Mouse (Mus musculus) megakaryocyte progenitor cell, adult 5-6 weeks (primary cell): Measurements from ENCODE around the gene Rbm28. TPM values are rescaled to one million over a fixed set of nuclear protein-coding genes. Genes with fewer than 3 reads are reported as not detected.
A peak's percentile ranks its signal among the peaks of the same experiment; 100 is the strongest.

Experiments
- ATAC-seq: replicated peaks from 2 replicates; pipeline ENCODE4 v1.8.0; 2016; ENCODE audit warnings: mild to moderate bottlenecking, moderate TSS enrichment, inconsistent platforms; ENCODE audit not compliant: poor library complexity
- total RNA-seq, 2 experiments: library from RNA; stranded (forward) in 1 of 2; stranded (reverse) in 1 of 2; fragments of 157-497, 149-512 nt in 1 of 2; fragments of 200-1000 nt in 1 of 2; gene quantifications; 2 replicates each; pipeline versions ENCODE4 v1.2.3 to v1.2.4; 2015 to 2017

Rbm28 gene
- 46.3 and 59.0 TPM in 2 replicates for total RNA-seq (2015)
- 47.4 and 79.8 TPM in 2 replicates for total RNA-seq (2017)

DNA sequence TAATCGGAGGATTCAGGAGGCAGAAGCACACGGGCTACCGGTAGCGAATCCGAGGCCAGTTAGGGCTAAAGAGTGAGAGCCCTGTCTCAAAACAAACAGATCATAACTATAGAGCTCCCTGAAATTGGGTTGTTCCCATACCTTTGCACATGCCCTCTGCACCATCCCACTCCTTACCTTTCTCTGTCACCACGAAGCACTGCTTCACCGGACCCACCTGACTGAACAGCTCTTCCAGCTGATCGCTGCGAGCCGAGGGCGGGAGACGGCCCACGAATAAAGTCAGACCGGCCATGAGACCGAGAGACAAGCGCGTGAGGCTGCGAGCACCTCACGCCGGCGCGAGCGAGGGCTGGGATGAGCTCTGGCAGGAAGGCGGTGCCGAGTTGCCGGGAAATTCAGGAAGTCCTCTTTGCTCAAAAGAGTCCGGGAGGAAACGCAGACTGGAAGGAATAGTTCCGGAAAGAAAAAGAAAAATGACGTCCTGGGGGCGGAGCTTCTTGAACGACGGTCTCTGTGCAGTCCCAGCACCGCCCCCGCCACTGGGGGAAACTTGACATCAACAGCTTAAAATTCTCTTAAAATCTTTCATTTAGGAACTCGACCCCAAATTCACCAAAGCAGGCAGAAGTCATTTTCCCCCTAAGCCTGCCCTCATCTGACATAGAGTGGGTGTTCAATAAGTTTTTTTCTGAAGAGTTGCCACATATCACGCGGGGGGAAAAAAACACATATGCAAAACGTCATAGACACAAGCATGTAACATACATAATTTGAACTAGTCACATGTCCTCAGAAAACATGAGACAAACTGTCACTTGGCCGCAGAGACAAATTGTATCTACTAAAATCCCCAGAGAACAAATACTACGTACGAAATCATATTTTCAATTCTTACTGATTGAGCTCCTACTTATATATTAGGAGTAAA lies at the start of gene Rbm28:
Gene Rbm28 (minus strand): TSS at position 693 of the 931 bp plus-strand sequence.
- peak; percentile 93 for ATAC-seq

- ATAC-seq: no peak
These were observed 49.4 kb upstream of the Rbm28 start for GRCm38 (mm10) chr6:29214245-29214644.

GRCm38 (mm10) chr6:29213436-29213835 lies 48.6 kb upstream of the Rbm28 start:
- ATAC-seq: no peak

DNA sequence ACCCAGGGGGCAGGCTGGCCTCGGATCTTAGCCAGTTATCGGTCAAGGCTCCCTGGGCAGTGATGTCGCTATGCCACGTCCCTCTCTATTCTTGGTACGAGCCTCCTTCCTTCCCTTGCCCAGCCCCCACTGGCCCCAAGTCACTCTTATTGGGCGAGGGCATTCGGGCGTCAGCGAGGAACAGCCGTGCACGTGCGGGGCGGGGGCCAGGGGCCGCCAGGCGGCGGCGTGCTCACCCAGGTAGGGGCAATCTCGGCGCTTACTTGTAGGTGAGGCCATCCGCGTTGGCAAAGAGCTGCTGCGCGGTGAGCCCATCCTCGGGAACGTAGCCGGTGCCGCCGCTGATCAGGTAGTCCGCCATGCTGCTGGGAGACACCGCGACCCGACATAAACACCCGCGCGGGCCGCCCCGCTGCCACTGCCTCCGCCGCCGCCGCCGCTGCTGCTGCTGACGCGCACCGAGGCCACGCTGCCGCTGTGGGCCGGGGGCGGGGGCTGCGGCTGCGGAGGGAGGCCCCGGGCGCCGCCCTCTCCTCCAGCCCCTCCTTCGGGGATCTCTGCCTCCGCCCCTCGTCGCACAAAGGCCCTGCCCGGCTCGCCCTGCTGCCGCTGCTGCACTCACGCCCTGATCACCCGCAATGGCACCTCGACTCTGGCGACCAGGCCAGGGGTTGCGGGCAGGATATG lies 47.1 kb upstream of the Rbm28 start:
- ATAC-seq: peak; percentile 71

- ATAC-seq: no peak
These were observed 46.3 kb upstream of the Rbm28 start for GRCm38 (mm10) chr6:29211146-29211545.

GRCm38 (mm10) chr6:29210231-29210936 lies 45.6 kb upstream of the Rbm28 start:
- ATAC-seq: no peak

- no peak for ATAC-seq
These were observed 43.4 kb upstream of the Rbm28 start for GRCm38 (mm10) chr6:29208178-29208577.

DNA sequence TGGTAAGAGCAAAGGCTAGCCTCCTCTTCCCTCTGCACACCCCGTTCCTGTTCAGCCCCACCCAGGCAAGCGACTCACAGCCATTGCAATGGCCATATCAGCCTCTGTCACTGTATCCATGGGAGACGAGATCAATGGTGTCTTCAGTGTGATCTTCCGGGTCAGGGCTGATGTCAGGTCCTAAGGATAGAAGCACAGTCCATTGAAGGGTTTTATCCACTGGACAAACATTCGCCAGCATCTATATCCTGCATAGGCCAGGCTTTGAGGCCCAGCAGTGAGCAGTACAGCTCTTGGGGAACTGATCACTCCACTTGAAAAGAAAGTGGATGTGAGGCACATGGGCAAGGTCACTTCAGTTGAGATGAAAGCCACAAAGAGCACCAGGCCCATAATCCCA lies 42.2 kb upstream of the Rbm28 start:
- ATAC-seq: no peak

- ATAC-seq: no peak
These were observed 41.2 kb upstream of the Rbm28 start for GRCm38 (mm10) chr6:29206006-29206405.

DNA sequence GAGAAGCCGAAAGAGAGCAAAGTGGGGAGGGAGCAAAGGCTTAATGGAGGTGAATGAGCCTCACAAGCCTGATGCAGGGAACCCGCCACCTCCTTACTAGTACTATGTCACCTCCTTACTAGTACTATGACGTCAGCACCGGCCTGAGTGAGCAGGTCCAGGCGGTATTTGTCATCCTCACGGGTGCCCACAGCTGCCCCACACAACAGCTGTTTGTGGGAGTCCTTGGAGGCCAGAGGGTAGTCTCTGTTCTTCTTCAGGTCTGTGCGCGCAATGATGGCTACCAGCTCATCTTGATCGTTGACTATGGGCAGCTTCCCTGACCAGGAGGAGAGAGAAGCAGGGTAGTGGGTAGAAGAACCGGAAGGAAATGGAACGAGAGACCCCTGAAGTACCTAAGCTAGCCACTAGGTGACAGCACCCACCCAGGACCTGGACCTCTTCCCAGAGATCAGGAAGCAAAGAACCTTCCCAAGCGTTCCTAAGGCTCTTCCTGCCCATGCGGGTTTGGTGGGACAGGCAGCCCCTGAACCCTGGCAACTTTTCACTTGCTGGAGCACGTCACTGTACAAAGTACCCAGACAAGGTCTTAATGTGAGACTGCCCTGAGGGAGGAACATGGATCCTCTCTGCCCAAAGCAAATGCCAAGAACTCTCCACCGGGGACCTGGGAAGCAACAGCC lies 40.3 kb upstream of the Rbm28 start:
- ATAC-seq: peak; percentile 60; the same call in 1 of the 2 replicates

DNA sequence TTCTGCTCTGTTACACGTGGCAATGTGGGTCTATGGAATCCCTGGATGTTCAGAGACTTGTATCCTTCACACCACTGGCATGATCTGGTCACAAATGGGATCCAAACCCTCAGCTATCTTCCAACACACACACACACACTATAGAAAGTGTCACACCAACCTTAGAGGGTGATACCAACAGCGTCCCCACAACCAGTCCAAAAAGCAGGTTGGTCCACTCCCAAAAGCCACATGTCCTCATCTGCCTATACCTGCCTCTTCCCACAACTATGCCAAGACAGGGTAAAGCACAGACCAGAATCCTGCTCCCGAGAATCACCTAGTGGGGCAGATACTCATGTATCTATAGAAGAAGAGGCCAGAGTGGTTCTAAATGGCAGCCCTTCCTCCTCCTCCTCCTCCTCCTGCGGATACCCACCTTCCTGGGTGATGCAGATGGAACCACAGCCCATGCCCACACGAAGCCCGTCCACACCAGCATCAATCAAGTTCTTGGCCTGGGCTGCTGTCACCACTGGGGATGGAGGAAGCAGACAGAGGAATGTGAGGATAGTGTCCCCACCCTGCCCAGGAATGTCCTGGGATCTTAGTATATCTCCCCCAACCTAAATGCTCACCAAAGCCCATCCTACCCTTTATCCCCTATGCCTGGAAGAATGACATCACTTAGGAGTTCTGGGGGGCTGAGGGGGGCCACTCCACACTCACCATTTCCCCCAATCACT lies 39.2 kb upstream of the Rbm28 start:
- no peak for ATAC-seq

GRCm38 (mm10) chr6:29203096-29203495 lies 38.3 kb upstream of the Rbm28 start:
- ATAC-seq: no peak

DNA sequence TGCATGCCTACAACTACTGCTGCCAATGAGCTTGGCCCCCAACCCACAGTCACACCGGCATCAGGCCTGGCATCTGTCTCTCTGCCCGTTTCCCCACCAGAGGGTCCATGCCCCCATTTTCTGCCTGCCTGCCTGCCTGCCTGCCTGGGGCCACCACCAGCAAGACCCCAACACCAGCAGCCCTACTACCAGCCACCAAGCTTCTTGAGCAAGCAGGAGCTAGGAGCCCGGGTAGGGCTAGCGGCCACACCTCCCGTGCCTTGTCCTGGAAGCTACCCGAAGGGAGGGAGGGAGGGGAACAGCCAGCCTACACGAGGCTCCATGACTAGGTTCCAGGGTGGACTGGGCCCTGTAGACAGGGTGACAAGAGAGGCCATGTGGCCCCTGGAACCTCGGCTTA lies 37.2 kb upstream of the Rbm28 start:
- no peak for ATAC-seq

DNA sequence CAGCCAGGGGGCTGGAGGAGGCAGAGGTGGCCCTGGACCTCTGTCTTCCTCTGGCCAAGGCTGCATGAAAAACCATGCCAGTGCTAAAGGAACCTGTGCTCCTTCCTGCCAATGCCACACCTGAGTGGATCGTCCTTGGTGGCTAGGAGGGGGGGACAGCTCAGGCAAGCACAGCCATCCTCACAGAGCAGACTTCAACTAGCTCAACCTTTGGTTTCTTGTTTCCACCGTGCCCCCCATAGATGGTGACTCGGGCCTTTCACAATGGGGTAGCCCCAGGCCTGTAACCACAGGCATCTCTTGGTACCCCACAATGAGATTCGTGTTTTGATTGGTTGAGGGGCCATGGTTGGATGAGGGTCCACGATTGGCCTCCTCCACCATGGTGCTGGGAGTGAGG lies 36.5 kb upstream of the Rbm28 start:
- ATAC-seq: no peak

DNA sequence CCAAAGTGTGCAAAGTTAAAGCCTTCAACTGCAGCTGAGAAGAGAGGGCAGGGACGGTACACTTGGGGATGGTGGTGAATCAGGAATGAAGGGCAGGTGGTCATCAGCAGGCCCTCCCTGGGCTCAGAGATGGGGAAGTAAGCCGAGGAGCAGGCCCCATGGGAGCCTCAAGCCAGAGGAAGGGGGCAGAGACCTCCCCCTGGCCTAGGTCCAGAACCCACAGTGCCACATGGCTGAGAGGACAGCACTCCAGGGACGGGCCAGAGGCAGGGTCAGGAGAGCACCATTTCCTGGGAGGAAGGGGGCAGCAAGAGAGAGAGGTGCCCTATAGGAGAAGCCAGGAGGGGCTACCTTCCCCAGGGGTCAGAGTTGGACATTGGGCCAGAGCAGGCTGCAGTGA lies 35.7 kb upstream of the Rbm28 start:
- ATAC-seq: no peak

GRCm38 (mm10) chr6:29199223-29199855 lies 34.5 kb upstream of the Rbm28 start:
- ATAC-seq: peak; percentile 43

DNA sequence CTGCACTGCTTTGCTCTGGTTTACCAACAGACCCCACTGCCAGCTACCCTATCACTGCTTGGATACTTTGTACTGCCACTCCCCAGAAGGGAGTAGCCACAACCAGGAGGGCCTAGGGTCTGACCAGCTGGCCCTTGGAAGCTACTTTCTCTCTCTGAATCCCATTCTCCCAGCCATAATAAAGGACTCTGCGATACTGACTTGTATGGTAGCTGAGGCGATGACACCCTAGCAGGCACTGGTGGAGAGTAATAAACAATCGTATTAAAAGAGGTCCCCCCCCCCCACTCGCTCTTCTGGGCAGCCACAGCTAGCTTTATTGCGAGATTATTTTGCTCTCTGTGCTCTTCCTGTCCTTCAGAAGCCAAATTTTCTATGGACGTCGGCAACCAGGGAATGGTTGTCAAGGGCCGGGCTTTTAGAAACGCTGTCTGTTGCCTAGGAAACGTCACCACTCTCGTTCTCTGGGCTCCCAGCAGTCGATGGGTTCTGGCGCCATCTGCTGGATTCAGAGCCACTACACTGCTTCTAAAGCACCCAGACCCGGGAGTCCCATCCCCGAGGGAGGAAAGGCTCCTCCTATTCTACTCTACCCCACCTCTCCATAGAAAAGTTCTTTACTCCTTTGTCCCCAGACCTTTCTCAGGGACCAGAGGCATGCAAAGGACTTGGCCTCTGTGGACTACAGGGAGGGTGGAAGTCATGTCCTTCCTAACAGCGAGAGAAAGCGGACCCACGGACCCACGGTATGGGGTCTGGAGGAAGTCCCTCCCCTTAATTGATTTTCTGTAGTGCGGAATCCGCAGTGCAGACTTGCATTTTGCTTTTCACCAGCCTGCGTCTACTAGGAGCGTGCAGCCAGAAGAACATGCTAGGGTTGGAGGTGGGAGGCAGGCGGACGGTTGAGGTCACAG lies 33.8 kb upstream of the Rbm28 start:
- ATAC-seq: peak; percentile 86

GRCm38 (mm10) chr6:29195846-29196698 lies 31.3 kb upstream of the Rbm28 start:
- peak; percentile 29 for ATAC-seq
